Mouse (Mus musculus): ENCODE measurements at regions not wholly inside any gene's neighbourhood (a gene's known extent, or its start where the extent isn't known, plus 50 kb on each side); places are given as distances from the start of the nearest gene placed in this dataset.

DNA sequence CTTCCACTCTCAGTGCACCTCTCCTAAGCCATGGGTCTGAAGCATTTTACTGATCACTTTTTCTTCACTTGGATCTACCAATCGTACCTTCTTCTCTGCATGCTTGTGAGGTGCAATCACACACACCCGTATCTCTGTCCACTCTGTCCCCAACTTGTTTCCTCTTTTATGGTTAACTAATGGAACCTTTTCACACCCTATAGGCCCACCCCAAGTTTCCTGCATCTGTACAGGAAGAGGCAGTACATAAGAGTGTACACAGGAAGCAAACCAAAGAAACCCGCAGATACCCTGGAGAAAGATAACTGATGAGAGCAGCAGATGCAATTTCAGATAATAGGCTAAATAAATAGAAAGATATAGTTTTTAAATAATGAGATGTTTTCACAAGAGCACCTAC lies 102.5 kb upstream of the Ifne start:
- TF ChIP-seq POLR2A (IDR thresholded peaks at IDR 0.05; ENCODE audit: low read depth, low read length) (no peak), CTCF (conservative IDR thresholded peaks at IDR 0.05; ENCODE audit: insufficient read depth, insufficient read length, low read depth, low read length) (no peak)

Data from kidney, adult 2 months (tissue).